Mouse (Mus musculus): ENCODE measurements at regions not wholly inside any gene's neighbourhood (a gene's known extent, or its start where the extent isn't known, plus 50 kb on each side); places are given as distances from the start of the nearest gene placed in this dataset.

- no peak overlapping the region for H3K4me3 ChIP-seq (replicated peaks; ENCODE audit: low read length)
- 78% methylated on average over 5 of the region's 5 CpGs for WGBS
- H3K4me1 ChIP-seq (ENCODE audit: control insufficient read depth, insufficient read depth, low read length), result no peaks in the 10 kb centered on the region
- H3K4me2 ChIP-seq (replicated peaks; ENCODE audit: low read depth, low read length, severe bottlenecking), result no peak overlapping the region
- DNase-seq (ENCODE audit: low spot score) (no peak), ATAC-seq (ENCODE audit: low FRiP score, low read depth) (no peak)
- no peaks in the 10 kb centered on the region for H3K27me3 ChIP-seq (ENCODE audit: control insufficient read depth, insufficient read depth, low read length)
- H3K27ac ChIP-seq (replicated peaks; ENCODE audit: low read depth, low read length), result no peak overlapping the region
- no peaks in the 10 kb centered on the region for H3K36me3 ChIP-seq (ENCODE audit: control insufficient read depth, insufficient read depth, low read length)
- TF ChIP-seq POLR2A (IDR thresholded peaks at IDR 0.05; ENCODE audit: borderline replicate concordance, extremely low read depth, insufficient read depth, insufficient read length), result no peak
- H3K9me3 ChIP-seq (ENCODE audit: control insufficient read depth, low read length), result no peaks in the 10 kb centered on the region
- H3K9ac ChIP-seq (ENCODE audit: low read depth, low read length, severe bottlenecking), result no peak overlapping the region
These were observed 172.9 kb upstream of the Phactr1 start for GRCm38 (mm10) chr13:42507535-42507934.

GRCm38 (mm10) chr13:42518686-42519085, 161.7 kb upstream of the Phactr1 start:
- 30% methylated on average over 4 of the region's 4 CpGs for WGBS
- no peak for DNase-seq (ENCODE audit: low spot score)
- H3K27me3 ChIP-seq (ENCODE audit: control insufficient read depth, insufficient read depth, low read length), result no peaks in the 10 kb centered on the region
- H3K4me1 ChIP-seq (ENCODE audit: control insufficient read depth, insufficient read depth, low read length), result no peaks in the 10 kb centered on the region
- no peak for ATAC-seq (ENCODE audit: low FRiP score, low read depth)
- no peaks in the 10 kb centered on the region for H3K9me3 ChIP-seq (ENCODE audit: control insufficient read depth, low read length)
- no peak for TF ChIP-seq POLR2A (IDR thresholded peaks at IDR 0.05; ENCODE audit: borderline replicate concordance, extremely low read depth, insufficient read depth, insufficient read length)
- no peak overlapping the region for H3K4me2 ChIP-seq (replicated peaks; ENCODE audit: low read depth, low read length, severe bottlenecking)
- no peak overlapping the region for H3K27ac ChIP-seq (replicated peaks; ENCODE audit: low read depth, low read length)
- no peaks in the 10 kb centered on the region for H3K36me3 ChIP-seq (ENCODE audit: control insufficient read depth, insufficient read depth, low read length)
- no peak overlapping the region for H3K9ac ChIP-seq (ENCODE audit: low read depth, low read length, severe bottlenecking)
- H3K4me3 ChIP-seq (replicated peaks; ENCODE audit: low read length), result no peak overlapping the region

DNA sequence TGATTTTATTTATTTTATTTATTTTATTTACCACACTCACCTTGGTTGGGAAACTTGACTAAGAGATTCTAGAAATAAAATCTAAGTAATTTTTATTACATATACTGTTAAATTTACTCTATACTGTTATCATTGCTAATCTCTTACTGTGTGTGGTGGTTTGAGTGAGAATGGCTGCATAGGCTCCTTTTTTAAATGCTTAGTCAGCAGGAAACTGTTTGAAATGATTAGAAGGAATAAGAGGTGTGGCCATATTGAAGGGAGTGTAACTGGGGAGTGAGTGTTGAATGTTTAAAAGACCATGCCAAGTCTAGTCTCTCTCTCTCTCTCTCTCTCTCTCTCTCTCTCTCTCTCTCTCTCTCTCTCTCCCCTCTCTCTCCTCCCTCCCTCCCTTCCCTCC, 157.9 kb upstream of the Phactr1 start:
- Histone ChIP-seq H3K27me3 (ENCODE audit: control insufficient read depth, insufficient read depth, low read length) (no peaks in the 10 kb centered on the region), H3K4me1 (ENCODE audit: control insufficient read depth, insufficient read depth, low read length) (no peaks in the 10 kb centered on the region), H3K4me2 (replicated peaks; ENCODE audit: low read depth, low read length, severe bottlenecking) (no peak overlapping the region), H3K27ac (replicated peaks; ENCODE audit: low read depth, low read length) (no peak overlapping the region), H3K4me3 (replicated peaks; ENCODE audit: low read length) (no peak overlapping the region), H3K9ac (ENCODE audit: low read depth, low read length, severe bottlenecking) (no peak overlapping the region), H3K36me3 (ENCODE audit: control insufficient read depth, insufficient read depth, low read length) (no peaks in the 10 kb centered on the region), H3K9me3 (ENCODE audit: control insufficient read depth, low read length) (no peaks in the 10 kb centered on the region)
- ATAC-seq (ENCODE audit: low FRiP score, low read depth) (no peak), DNase-seq (ENCODE audit: low spot score) (no peak)
- TF ChIP-seq POLR2A (IDR thresholded peaks at IDR 0.05; ENCODE audit: borderline replicate concordance, extremely low read depth, insufficient read depth, insufficient read length), result no peak

GRCm38 (mm10) chr13:42526163-42526562, 154.3 kb upstream of the Phactr1 start:
- H3K4me3 ChIP-seq (replicated peaks; ENCODE audit: low read length), result no peak overlapping the region
- WGBS, result 63% methylated on average over 4 of the region's 4 CpGs
- no peak for DNase-seq (ENCODE audit: low spot score)
- no peak for ATAC-seq (ENCODE audit: low FRiP score, low read depth)
- H3K36me3 ChIP-seq (ENCODE audit: control insufficient read depth, insufficient read depth, low read length), result no peaks in the 10 kb centered on the region
- H3K4me2 ChIP-seq (replicated peaks; ENCODE audit: low read depth, low read length, severe bottlenecking), result no peak overlapping the region
- no peaks in the 10 kb centered on the region for H3K9me3 ChIP-seq (ENCODE audit: control insufficient read depth, low read length)
- H3K4me1 ChIP-seq (ENCODE audit: control insufficient read depth, insufficient read depth, low read length), result no peaks in the 10 kb centered on the region
- no peak overlapping the region for H3K9ac ChIP-seq (ENCODE audit: low read depth, low read length, severe bottlenecking)
- TF ChIP-seq POLR2A (IDR thresholded peaks at IDR 0.05; ENCODE audit: borderline replicate concordance, extremely low read depth, insufficient read depth, insufficient read length), result no peak
- H3K27me3 ChIP-seq (ENCODE audit: control insufficient read depth, insufficient read depth, low read length), result no peaks in the 10 kb centered on the region
- no peak overlapping the region for H3K27ac ChIP-seq (replicated peaks; ENCODE audit: low read depth, low read length)

DNA sequence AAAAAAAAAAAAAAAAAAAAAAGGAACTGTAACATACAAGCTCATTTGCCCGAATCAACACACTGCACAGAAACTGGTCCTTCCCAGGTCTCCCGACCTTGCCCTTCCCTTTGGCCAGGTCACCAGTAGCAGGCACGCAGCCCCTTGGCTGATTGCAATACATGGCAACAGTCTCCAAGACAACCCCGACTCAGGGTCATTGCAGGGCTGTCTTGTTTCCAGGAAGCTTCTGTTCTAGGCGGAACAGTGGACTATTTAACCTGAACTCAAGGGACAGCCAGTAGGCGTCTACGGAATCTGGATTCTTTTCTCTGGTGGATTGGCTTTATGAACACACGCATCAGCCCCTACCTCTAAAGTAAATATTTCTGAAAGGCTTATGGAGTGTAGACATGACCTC, 153.5 kb upstream of the Phactr1 start:
- ATAC-seq (ENCODE audit: low FRiP score, low read depth) (no peak), DNase-seq (ENCODE audit: low spot score) (no peak)
- Histone ChIP-seq H3K9me3 (ENCODE audit: control insufficient read depth, low read length) (no peaks in the 10 kb centered on the region), H3K4me3 (replicated peaks; ENCODE audit: low read length) (no peak overlapping the region), H3K9ac (ENCODE audit: low read depth, low read length, severe bottlenecking) (no peak overlapping the region), H3K4me2 (replicated peaks; ENCODE audit: low read depth, low read length, severe bottlenecking) (no peak overlapping the region), H3K27ac (replicated peaks; ENCODE audit: low read depth, low read length) (no peak overlapping the region), H3K36me3 (ENCODE audit: control insufficient read depth, insufficient read depth, low read length) (no peaks in the 10 kb centered on the region), H3K27me3 (ENCODE audit: control insufficient read depth, insufficient read depth, low read length) (no peaks in the 10 kb centered on the region), H3K4me1 (ENCODE audit: control insufficient read depth, insufficient read depth, low read length) (no peaks in the 10 kb centered on the region)
- no peak for TF ChIP-seq POLR2A (IDR thresholded peaks at IDR 0.05; ENCODE audit: borderline replicate concordance, extremely low read depth, insufficient read depth, insufficient read length)
- 55% methylated on average over 8 of the region's 8 CpGs for WGBS

DNA sequence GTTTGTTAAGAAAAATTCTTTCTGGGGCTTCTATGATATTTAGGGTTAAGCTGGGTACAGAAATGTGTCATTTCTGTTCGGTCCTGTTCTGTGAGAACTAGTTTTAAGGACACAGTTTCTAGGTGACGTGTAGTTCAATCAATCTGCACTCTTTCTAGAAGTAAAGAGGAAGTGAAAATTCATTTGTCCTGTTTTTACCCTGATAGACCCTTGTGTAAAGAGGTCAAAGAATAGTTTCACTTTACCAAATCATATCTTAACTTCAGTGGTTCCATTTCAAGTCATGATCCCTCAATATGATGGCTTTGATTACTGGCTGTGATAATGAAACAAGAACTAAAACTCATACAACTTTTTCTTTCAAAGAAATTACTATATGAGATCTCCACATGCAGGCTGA, 152.3 kb upstream of the Phactr1 start:
- ATAC-seq (ENCODE audit: low FRiP score, low read depth) (no peak), DNase-seq (ENCODE audit: low spot score) (no peak)
- Histone ChIP-seq H3K27me3 (ENCODE audit: control insufficient read depth, insufficient read depth, low read length) (no peaks in the 10 kb centered on the region), H3K27ac (replicated peaks; ENCODE audit: low read depth, low read length) (no peak overlapping the region), H3K36me3 (ENCODE audit: control insufficient read depth, insufficient read depth, low read length) (no peaks in the 10 kb centered on the region), H3K4me3 (replicated peaks; ENCODE audit: low read length) (no peak overlapping the region), H3K4me1 (ENCODE audit: control insufficient read depth, insufficient read depth, low read length) (no peaks in the 10 kb centered on the region), H3K9ac (ENCODE audit: low read depth, low read length, severe bottlenecking) (no peak overlapping the region), H3K4me2 (replicated peaks; ENCODE audit: low read depth, low read length, severe bottlenecking) (no peak overlapping the region), H3K9me3 (ENCODE audit: control insufficient read depth, low read length) (no peaks in the 10 kb centered on the region)
- TF ChIP-seq POLR2A (IDR thresholded peaks at IDR 0.05; ENCODE audit: borderline replicate concordance, extremely low read depth, insufficient read depth, insufficient read length), result no peak
- WGBS, result 87% methylated on average over 2 of the region's 2 CpGs

All from limb, embryonic 14.5 days (tissue).